Comparison of ENCODE assay signal across 16 mouse cellular contexts in the genomic region with DNA sequence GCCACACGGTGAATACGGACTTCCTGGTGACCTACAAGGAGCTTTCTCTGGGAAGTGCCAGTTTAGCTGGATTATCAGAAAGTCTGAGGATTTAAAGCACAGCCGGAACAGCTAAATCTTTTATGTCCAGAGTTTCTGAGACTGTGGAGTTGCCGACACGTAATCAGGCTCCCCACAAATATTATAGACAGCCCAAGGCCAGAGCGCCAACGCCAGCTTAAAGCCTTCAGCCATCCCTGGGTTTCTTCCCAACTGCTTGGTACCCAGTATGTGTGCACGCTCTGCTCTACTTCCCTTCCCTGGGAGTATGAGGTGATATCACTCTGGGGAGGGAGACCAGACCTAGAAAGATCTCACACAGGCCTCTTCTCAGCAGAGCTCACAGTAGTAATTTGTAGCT. TPM values are rescaled to one million over a fixed set of nuclear protein-coding genes. Genes with fewer than 3 reads are reported as not detected.
"Had no signal": no experiment of that assay in that cellular context is flagged by ENCODE, and none has a peak within 500 bp of the region (broad histone marks: within the 10 kb centered on the region; RNA-seq: fewer than 3 reads in every experiment).

No protein-coding gene starts in this region.

- H3K4me3 ChIP-seq: limb, embryonic 13.5 days; midbrain, embryonic 15.5 days; neural tube, embryonic 12.5 days had no signal

- H3K27ac ChIP-seq: limb, embryonic 13.5 days; liver, embryonic 14.5 days; midbrain, embryonic 15.5 days; neural tube, embryonic 12.5 days had no signal

- H3K27me3 ChIP-seq: limb, embryonic 13.5 days; midbrain, embryonic 15.5 days; neural tube, embryonic 12.5 days had no signal

- DNase-seq: kidney, postnatal 10 days; left cerebral cortex, postnatal 4 days; lung, adult 18-20 months; lung, postnatal 10 days; lung, postnatal 4 days; thymus, postnatal 4 days had no signal

- H3K4me2 ChIP-seq: limb, embryonic 13.5 days; midbrain, embryonic 11.5 days; midbrain, embryonic 15.5 days; neural tube, embryonic 12.5 days had no signal

- H3K9ac ChIP-seq: limb, embryonic 13.5 days; liver, embryonic 14.5 days; midbrain, embryonic 15.5 days; neural tube, embryonic 12.5 days had no signal

- H3K4me1 ChIP-seq: midbrain, embryonic 15.5 days; neural tube, embryonic 12.5 days had no signal

- H3K9me3 ChIP-seq: limb, embryonic 13.5 days; midbrain, embryonic 15.5 days; neural tube, embryonic 12.5 days had no signal

- H3K36me3 ChIP-seq: limb, embryonic 13.5 days; midbrain, embryonic 15.5 days; neural tube, embryonic 12.5 days had no signal

- ATAC-seq: midbrain, embryonic 15.5 days had no signal

RNA-seq across cellular contexts. Expression of a gene that starts 10.5 kb away (rescaled TPM):
- total RNA-seq: liver, adult 2 months; megakaryocyte, adult 5-6 weeks; monocyte, adult 5-6 weeks; neutrophil, adult 5-6 weeks had no signal
- polyA plus RNA-seq: large intestine, adult 2 months had no signal
